Mouse (Mus musculus) midbrain, embryonic 12.5 days (tissue): ENCODE measurements around the gene Lrrc7. TPM values are rescaled to one million over a fixed set of nuclear protein-coding genes. Genes with fewer than 3 reads are reported as not detected.

Source experiments
- ATAC-seq: fragments of 200-750 bp; cut with Nextera tagmentation; 2 replicates; pipeline ENCODE4 v1.8.0; 2017; ENCODE audit warnings: low read depth, moderate TSS enrichment, moderate library complexity; ENCODE audit not compliant: low FRiP score
- H3K27ac ChIP-seq: fragments of 300-500 bp; sonication (generic); replicated peaks from 2 replicates; pipeline ENCODE4 v1.5.1; 2016; ENCODE audit warnings: mild to moderate bottlenecking
- H3K27me3 ChIP-seq: fragments of 300-500 bp; sonication (generic); 2 replicates; pipeline ENCODE4 v1.6.1; 2016; ENCODE audit warnings: mild to moderate bottlenecking
- H3K36me3 ChIP-seq: fragments of 300-500 bp; sonication (generic); 2 replicates; pipeline ENCODE4 v1.6.1; 2016
- H3K4me1 ChIP-seq: fragments of 300-500 bp; sonication (generic); 2 replicates; pipeline ENCODE4 v1.6.1; 2016
- H3K4me2 ChIP-seq: fragments of 300-500 bp; sonication (generic); replicated peaks from 2 replicates; pipeline ENCODE4 v1.6.1; 2016; ENCODE audit warnings: mild to moderate bottlenecking, moderate library complexity
- H3K4me3 ChIP-seq: fragments of 300-500 bp; sonication (generic); 2 replicates; pipeline ENCODE4 v1.5.1; 2016; ENCODE audit warnings: mild to moderate bottlenecking
- H3K9ac ChIP-seq: fragments of 300-500 bp; sonication (generic); replicated peaks from 2 replicates; pipeline ENCODE4 v1.6.1; 2016; ENCODE audit warnings: mild to moderate bottlenecking, moderate library complexity
- H3K9me3 ChIP-seq: fragments of 300-500 bp; sonication (generic); 2 replicates; pipeline ENCODE4 v1.6.1; 2016; ENCODE audit warnings: mild to moderate bottlenecking
- WGBS: fragments of 180-500 bp; shearing (Covaris S2); methylation state at CpG from one replicate; pipeline ENCODE4 v1.1.7; 2016; 5-methylcytosine and 5-hydroxymethylcytosine counted together
- polyA plus RNA-seq: library from polyadenylated mRNA; unstranded; fragments of >200 nt; fragmentation: Nextera tagmentation; extraction: Ambion mirVana; gene quantifications from 2 replicates; pipeline ENCODE4 v1.2.1, GENCODE M21; 2016

Gene Lrrc7
- polyA plus RNA-seq, 1 experiment from 2014 or later, result 4.1 TPM

DNA sequence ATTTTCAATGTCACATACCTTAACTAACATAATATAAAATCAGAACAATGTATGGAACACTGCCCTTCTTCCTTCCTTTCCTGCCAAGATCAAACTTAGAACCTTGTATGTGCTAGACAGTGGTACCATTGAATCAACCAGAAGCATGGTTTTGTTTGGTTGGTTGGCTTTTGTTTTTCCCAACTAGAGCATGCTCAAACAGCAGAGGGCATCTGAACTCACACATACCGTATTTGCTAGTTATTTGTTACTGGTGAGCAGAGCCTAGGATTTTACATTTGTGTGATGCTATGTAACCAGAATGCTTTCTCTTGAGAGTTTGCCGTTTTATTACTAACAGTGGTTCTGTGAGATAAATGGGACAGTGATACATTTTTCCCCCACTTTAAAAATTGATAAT lies 512.5 kb downstream of the Lrrc7 start:
- Histone ChIP-seq H3K27me3 (no peaks in the 10 kb centered on the region), H3K9ac (no peak overlapping the region), H3K4me1 (no peaks in the 10 kb centered on the region), H3K4me2 (no peak overlapping the region), H3K27ac (no peak overlapping the region), H3K36me3 (peaks cover 12% of the 10 kb centered on the region), H3K4me3 (no peak overlapping the region), H3K9me3 (no peaks in the 10 kb centered on the region)
- no peak for ATAC-seq
- 87% methylated on average over 2 of the region's 2 CpGs for WGBS

DNA sequence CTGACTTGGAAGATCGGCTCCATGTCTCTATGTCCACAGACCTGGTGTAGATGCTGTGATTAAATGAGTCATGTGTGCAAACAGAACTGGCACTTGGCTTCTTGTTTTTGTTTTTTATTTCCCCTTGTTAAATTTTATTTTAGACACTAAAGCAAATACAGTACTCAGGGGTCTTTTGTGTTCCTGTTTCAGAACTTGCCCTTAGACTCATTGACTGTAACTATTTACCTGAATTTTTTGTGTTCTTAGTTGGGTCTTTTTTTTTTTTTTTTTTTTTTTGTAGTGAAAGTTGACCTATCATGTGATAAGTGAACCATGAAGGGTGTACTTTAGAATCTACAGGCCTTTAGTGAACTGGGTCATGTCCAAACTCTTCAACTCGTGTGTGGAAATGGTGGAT lies 521.3 kb downstream of the Lrrc7 start:
- WGBS, result 82% methylated on average over 2 of the region's 2 CpGs
- Histone ChIP-seq H3K36me3 (no peaks in the 10 kb centered on the region), H3K9ac (no peak overlapping the region), H3K4me1 (peaks cover 8% of the 10 kb centered on the region), H3K4me2 (no peak overlapping the region), H3K9me3 (no peaks in the 10 kb centered on the region), H3K4me3 (no peak overlapping the region), H3K27ac (no peak overlapping the region), H3K27me3 (no peaks in the 10 kb centered on the region)
- no peak for ATAC-seq

DNA sequence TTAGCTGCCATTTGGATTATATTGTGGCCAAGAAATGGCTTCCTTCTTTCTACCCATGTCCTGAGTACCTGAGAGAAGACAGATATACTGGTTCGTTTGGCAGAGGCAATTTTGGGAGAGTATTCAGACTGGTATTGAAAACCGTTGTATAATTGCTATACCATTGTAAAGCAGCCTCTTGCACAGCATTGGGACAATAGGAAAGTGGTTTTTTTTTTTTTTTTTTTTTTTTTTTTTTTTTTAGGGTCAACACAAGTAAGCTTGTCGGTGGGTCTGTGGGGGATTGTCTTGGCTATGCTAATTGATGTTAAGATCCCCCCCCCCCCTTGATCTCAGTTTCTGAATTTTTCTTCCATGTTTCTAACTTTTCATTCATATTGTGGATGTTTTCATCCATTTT lies 523.9 kb downstream of the Lrrc7 start:
- Histone ChIP-seq H3K36me3 (no peaks in the 10 kb centered on the region), H3K27ac (no peak overlapping the region), H3K27me3 (no peaks in the 10 kb centered on the region), H3K4me2 (0 out of 2 replicates have a peak overlapping the region, but pooled peaks have one; percentile 72), H3K4me3 (no peak overlapping the region), H3K9me3 (no peaks in the 10 kb centered on the region), H3K4me1 (peaks cover 17% of the 10 kb centered on the region), H3K9ac (no peak overlapping the region)
- 96% methylated on average over 3 of the region's 3 CpGs for WGBS
- no peak for ATAC-seq

DNA sequence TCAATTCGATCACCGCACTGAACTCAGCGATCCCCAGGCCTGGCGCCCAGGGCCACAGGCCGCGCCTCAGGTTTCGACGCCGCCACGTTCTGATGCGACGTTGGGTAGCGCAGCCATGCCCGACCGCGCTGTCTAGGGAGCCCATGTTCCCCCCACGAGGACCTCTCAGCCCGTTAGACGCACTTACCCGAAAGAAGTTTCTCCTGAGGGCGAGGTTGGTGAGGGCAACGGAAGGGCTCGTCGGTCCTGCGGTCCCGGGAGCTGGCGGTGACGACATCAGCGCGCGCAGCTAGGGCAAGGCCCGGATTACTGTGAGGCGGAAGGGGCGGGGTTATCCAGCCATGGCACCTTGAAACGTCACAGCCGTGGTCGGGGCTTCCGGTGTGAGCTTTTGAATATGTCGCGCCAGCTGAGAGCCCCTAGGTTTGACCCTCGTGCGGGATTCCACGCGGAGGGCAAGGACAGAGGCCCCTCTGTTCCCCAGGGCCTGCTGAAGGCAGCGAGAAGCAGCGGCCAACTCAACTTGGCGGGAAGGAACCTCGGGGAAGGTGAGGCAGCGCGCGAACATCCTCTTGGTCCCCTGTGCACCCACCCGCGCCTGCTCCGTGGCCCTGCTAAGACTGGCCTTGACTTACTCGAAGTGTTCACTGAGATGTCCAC lies 525.6 kb downstream of the Lrrc7 start, which contains the start of the genes Srsf11 and Lrrc40:
Gene Srsf11 (minus strand): TSS at position 311 of the 660 bp plus-strand sequence.
Gene Lrrc40 (plus strand): TSS at position 334 of the 660 bp plus-strand sequence.
- H3K4me1 ChIP-seq, result peaks cover 26% of the 10 kb centered on the region
- peak within 1 kb of the TSS; percentile 74 for H3K27ac ChIP-seq
- H3K4me2 ChIP-seq, result peak within 1 kb of the TSS; percentile 72
- peak within 1 kb of the TSS; percentile 88 for H3K4me3 ChIP-seq
- peak; percentile 95 for ATAC-seq
- no peaks in the 10 kb centered on the region for H3K27me3 ChIP-seq
- no peaks in the 10 kb centered on the region for H3K9me3 ChIP-seq
- WGBS, result under 1% methylated on average over 55 of the region's 55 CpGs
- H3K36me3 ChIP-seq, result no peaks in the 10 kb centered on the region
- peak within 1 kb of the TSS; percentile 88 for H3K9ac ChIP-seq

DNA sequence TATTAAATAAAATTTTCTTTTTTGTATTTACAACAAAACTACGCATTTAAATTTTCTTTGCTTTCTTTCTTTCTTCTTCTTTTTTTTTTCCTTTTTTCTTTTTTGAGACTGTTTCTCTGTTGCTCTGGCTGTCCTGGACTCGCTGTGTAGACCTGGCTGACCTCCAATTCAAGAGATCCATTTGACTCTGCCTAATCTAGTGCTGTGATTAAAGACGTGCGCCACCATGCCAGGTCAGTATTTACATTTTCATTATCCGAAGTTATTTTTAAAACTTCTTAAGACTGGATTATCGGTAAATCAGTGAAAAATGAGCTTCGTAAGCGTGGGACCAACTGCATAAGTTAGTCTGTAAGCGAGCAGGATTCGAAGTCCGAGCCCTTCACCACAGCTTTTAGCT lies 526.2 kb downstream of the Lrrc7 start:
- Histone ChIP-seq H3K27ac (peak overlapping the region; percentile 74), H3K9ac (peak overlapping the region; percentile 88), H3K4me2 (peak overlapping the region; percentile 72), H3K36me3 (no peaks in the 10 kb centered on the region), H3K9me3 (no peaks in the 10 kb centered on the region), H3K4me1 (peaks cover 26% of the 10 kb centered on the region), H3K4me3 (peak overlapping the region; percentile 88), H3K27me3 (no peaks in the 10 kb centered on the region)
- ATAC-seq, result no peak
- WGBS, result 3% methylated on average over 11 of the region's 11 CpGs
